Mouse (Mus musculus) embryonic fibroblast, embryonic 13.5 days (primary cell): Measurements from ENCODE around the gene Plk3.
A peak's percentile ranks its signal among the peaks of the same experiment; 100 is the strongest.

Experiments
- CTCF ChIP-seq: IDR thresholded peaks from 2 replicates; pipeline ENCODE4 v1.5.1; 2011; ENCODE audit warnings: mild to moderate bottlenecking, control low read depth, low read length, moderate library complexity, borderline replicate concordance; ENCODE audit not compliant: insufficient read depth
- POLR2A ChIP-seq: IDR thresholded peaks from 2 replicates; pipeline ENCODE4 v1.6.1; 2011; ENCODE audit warnings: low read depth, mild to moderate bottlenecking, control low read depth, low read length, moderate library complexity

- peak; percentile 53; the same call in 1 of the 2 replicates for TF ChIP-seq POLR2A
- TF ChIP-seq CTCF = no peak
Measured at GRCm38 (mm10) chr4:117125348-117125909, 8.3 kb downstream of the Plk3 start, which contains the start of gene Btbd19.
